Mouse (Mus musculus) adrenal gland, postnatal 4 days (tissue): ENCODE measurements around the gene Sytl2. TPM values are rescaled to one million over a fixed set of nuclear protein-coding genes. Genes with fewer than 3 reads are reported as not detected.

Experiments used
- DNase-seq, 2 experiments: peaks; one replicate each; pipeline ENCODE4 v3.0.0; 2021 to 2022; ENCODE audit warnings: low spot score in 2 of 2, mixed read lengths in 2 of 2
- total RNA-seq, 2 experiments: library from RNA; stranded (reverse); gene quantifications; 2 replicates each; pipeline ENCODE4 v1.2.3; 2021

The Sytl2 gene
- total RNA-seq, 2 experiments from 2014 or later: 9.1 to 17.2 TPM

DNA sequence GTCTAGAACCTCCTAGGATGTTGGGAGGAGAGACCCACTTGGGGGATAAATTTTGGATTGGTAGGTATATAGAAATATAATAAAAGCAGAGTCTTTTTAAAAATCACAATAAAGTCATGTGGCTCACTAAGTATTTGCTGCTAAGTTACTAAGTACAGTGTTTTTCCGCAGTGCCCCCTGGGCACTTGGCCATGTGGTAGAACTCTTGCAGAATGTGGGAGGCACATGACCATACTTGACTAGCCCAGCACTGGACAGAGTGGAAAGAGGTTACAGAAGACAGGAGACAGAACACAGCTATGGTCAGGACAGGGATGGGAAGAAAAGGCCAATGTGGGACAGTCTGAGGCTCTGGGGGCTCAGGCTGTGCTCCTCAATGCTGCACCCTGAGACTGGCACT, 4.9 kb downstream of the Sytl2 start:
- DNase-seq: no peak

DNA sequence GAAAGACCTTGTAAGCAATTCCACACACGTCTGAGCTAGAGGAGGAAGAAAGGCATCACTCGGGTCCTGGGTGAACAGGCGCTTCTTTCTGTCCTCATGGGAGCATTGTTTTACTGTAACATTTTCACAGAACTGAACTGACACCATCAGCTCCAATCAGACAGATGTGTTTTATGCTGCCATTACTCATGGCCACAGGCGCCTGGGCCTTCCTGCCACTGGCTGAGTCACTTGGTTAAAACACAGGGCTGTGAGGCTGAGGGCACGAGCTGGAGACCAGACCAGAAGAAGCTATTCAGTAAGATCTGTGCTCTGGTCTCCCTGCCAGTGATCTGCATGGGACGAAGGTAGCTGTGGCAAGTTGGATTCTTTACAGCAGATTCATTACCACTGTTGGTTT, 6.0 kb downstream of the Sytl2 start:
- no peak for DNase-seq

DNA sequence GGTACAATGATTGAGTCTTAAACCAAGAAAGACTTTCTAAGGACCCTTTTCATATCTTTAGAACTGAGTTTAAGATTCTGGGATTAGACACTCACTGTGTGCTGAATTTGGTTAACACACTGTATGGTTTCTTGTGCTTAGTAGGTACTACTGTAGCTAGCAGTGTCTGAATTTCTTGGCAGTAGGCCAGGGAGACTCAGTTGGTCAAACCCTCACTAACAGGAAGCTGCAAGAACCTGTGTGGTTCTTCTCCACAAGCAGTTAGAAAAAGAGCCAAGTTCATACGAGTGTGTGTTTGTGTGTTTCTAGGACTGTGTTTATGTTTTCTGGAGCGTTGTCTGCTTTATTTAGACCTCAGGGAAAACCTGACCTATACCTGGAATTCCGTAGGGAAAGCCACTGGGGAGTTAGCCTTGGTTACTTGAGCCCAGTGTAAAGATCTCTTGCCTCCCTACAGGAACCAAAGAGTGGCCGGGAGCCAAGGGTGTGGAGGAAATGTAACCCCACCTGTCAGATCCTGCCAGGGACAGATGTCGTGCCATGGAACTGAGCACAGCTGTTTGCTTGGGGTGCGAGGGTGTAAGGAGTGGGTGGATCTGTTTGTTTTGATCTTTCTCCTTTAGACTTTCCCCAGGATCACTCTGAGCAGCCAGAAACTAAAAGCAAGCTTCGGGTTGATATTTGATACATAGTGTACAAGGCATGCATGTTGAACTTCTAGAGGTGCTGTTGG, 10.3 kb downstream of the Sytl2 start:
- no peak for DNase-seq

DNA sequence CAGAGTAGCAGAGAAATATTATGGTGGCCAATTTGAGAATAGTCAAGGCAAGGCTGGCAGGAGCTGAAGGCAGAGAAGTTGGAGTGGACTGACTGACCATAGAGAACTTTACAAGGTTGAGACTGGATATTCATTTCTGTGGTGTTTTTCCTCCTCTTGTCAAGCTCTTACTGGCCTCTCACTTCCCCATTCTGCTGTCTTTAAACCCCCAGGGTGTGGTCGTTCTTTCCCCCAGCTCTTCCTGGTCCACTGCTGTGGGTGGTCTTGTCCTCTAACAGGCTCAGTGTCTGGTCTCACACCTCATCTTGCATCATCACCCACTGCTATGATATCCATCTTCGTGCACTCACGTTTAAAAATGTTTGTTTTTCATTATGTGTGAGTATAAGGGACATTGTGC, 11.4 kb downstream of the Sytl2 start:
- DNase-seq: no peak

DNA sequence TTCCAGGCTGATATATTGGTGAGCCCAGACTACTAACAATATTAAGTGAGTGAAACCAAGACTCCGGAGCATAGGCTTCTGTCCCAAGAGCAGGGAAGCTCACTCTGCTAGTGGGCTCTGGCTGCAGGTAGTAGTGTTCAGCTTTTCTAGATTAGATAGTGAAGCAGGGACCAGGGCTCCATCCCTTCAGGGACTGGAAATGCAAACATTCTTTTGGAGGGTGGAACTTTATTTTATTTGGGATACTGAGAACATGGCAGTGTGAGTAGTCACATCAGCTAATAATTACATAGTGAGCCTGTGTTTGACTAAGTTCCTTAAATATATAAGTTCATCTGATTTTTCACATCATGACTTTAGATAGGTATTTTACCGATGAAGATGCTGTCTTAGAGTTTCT, 14.8 kb downstream of the Sytl2 start:
- no peak for DNase-seq

DNA sequence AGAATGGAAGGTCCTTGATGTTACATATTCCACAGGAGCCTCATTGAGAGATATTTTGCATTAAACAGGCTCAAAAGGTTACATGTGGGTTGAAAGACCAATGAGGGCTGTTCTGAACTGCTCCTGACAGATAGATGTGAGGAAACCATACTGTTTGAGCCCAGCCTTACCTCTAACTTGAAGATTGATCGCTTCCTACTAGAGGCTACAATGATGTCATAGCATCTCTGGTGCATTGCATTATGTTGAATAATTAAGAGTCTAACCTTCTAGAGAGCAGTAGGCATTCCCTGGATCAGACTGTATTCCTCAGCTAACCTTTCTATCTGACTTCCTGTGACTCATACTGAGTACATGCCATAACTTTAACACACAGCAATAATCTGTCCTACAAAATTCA, 17.4 kb downstream of the Sytl2 start:
- DNase-seq: no peak

DNA sequence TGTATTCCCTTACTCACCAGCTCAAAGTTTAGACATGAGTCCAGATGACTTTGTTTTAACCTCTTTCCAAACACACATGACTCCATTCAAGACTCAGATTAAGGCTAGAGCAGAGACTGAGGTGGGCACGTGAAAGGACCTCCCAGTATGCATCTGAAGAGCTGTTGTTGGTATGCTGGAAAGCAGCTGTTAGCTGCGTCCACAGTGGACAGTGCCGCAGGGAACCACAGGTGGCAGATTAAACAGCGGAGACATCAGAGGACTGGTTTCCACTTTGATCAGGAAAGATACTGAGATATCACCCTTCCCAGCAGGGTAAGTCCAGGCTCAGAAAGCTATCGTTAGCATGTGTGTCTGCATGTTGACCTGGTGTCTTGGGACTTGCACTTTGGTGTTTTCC, 18.1 kb downstream of the Sytl2 start:
- DNase-seq: no peak

DNA sequence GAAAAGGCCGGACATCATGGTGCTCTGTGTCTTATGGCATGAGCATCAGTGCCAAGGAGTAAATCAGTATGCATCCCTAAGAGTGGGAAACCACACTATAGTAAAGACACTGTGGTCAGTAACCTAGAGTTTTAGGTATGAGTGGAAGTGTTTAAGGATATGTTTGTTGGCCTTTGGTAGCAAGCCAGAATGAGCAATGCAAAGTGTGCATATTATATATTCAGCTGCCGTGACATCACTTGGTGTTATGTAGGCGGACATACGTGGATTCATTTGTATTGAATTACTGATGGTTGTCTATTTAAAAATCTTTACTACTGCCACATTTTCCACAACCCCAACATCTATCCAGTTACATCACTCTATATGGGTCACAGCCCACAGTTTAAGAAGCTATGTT, 23.1 kb downstream of the Sytl2 start:
- no peak for DNase-seq

DNA sequence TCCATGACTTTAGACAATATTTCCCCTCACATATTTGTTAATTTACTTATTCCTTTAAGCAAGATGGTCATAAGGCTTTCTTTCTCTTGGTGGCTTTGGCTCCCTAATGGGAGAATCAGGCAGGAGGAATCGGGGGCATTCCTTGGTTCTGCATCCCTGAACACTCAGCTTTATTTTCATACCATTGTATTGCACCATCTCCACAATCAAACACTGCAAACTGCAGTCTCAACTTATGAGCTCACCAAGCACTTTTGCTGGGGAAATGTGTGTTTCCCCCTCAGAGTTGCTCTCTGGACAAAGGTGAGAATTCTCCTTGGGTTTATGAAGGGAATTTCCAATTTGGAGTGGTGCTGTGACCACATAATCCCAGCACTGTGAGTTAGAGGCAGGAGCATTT, 28.1 kb downstream of the Sytl2 start:
- DNase-seq: no peak

DNA sequence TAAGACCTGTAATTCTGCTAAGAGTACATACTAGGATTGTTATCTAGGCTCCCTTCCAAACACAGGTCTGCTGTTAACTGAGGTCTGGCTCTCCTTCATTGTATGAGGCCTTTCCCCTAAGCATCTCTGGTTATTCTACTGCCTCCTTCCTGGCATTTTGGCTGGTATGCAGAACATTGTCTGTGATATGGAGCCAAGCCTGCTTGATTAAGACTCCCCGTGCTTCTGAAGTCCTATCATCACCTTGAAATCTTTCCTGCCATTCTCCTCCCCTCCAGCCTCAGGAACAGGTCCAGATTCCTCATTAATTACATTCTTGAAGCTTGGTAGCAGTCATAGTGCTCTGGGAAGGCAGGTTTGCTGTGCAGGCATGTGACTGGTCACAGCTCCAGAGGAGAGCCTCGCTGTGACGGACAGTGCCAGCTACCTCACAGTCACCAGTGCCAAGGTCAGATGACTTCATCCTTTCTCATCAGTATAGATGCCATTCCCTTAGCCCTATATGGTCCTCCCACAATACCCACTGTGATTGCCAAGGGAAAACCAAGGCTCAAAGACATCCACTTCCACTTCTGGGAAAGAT, 30.5 kb downstream of the Sytl2 start:
- no peak for DNase-seq

DNA sequence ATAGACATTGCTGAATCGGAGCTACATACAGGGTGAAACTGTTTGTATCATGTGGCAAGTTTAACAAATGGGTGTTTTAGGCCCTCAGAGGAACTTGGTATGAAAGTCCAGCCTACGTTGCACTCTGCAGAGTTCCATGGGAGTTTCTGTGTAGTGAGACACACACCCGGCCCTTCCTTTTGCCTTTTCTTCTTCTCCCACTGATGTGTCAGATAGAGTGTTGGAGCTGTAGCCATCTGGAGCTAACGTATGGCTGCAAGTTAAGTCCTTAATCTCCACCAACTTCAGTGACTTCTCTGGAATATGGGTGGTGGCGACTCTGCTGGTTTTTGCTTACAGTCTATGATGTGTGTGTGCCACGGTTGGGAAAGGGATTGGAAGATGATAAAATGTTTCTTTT, 32.3 kb downstream of the Sytl2 start:
- DNase-seq: no peak

DNA sequence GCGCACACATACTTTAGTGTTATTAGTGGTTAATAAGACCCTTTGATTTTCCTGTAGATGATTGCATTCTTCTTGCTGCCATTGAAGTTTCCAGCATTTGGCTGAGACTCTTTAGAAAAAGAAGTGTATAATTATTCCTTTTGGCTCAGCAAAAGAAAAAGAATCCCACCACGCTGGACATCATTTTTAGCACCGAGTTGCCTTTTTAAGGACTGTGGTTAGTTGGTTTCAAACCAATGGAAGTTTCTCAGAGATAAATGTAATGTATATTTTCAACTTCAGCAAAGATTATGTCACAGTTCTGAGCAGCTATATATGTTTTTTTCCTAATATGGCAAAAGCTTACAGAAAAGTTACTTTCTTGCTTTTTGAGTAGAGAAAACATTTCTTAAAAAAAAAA, 32.8 kb downstream of the Sytl2 start:
- no peak for DNase-seq

DNA sequence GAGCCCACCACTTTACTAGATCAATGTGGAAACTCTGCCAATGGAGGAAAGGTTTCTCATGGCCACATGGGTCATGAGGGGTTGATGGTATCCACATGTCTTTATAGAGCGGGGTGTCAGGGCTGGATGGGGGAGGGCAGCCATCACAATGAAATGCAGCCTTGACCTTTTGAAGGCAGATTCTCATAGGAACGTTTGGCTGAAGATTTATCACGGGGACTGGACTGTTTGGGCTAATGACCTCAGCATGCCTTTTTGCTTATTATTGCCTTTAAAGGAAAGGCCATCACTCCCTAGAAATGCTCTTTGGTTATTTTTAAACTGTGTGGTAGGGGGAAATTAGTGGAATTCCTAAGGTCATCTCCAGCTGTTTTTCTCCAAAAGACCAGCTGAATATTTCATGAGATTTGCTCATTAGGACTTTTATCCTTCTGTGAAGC, 33.7 kb downstream of the Sytl2 start:
- DNase-seq: no peak

DNA sequence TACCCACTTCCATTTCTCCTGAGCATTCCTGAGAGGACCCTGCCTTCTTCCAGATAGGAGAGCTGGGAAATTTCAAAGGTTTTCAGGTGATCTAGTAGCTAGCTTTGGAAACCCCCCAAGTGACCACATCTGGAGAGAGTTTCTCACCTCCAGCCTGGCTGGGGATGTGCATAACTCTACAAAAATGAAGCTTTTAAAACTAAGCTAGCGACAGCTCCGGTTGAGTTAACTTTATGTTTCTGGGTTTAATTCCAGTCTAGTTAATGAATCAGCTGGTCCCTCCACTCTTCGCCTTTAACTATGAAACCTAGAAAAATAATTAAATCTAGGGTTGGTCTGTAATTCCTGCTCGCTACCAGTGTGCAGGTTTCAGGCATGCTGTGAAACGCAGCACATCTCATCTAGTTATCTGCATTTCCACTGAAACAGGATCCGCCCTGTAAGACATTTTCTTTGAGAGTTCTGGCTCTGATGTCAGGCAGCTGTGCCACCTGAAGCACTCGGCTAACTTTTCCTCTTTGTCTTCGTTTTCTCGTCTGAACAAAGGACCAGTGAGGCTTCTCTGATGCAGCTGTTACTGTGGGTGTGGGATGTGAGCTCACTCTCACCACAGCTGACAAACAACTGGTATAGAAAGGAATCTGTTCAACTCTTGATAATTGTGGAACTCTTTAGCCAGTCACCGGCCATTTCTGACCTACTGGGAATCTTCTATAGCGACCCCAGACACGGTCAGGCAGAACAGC, 39.3 kb downstream of the Sytl2 start:
- no peak for DNase-seq

DNA sequence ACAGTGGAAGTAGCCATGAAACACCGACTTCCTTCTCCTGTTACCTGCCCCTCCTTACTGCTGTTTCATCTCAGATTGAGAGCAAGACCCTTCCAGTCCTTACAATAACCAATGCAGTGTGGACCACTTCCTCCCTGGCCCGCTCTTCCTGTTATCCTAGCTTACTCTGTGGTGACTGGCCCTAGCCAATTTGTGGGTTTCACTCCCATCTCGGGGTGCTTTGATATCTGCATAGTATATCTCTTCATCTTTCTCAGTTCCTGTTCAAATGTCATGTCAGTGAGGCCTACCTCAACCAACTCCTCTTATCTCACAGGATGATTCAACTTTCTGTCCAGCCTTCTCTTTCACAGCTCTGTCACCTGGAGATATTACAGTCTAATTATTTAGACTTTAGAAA, 42.9 kb downstream of the Sytl2 start:
- no peak for DNase-seq

DNA sequence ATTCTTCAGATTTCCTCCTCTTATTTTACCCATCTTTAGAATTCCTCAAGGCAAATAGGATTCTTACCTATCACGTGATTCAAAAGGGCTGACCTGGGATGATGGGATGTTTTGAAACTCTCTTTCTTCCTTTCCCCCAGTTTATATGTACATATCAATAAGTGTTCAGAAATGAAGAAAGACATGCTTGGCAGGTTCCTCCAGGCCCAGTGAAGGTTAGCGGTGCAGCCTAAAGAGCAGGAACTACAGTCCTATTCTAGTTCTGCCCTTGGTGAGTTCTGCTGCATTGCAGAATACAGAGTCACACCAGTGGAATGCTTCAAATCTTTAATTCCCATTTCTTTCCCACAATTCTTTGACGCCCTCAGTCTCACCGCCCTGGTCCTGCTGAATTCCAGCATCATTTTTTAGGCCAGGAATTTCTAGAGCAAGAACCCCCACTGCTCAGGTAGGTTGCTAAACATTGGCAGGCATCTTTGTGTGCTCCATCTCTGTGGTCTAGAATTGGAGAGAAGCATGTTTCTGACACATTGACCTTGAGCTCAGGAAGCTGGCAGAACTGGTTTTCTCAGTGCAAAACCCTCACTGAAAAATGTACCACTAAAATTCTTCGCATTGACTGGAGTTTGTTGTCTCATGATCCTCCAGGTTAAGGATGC, 45.9 kb downstream of the Sytl2 start:
- no peak for DNase-seq

DNA sequence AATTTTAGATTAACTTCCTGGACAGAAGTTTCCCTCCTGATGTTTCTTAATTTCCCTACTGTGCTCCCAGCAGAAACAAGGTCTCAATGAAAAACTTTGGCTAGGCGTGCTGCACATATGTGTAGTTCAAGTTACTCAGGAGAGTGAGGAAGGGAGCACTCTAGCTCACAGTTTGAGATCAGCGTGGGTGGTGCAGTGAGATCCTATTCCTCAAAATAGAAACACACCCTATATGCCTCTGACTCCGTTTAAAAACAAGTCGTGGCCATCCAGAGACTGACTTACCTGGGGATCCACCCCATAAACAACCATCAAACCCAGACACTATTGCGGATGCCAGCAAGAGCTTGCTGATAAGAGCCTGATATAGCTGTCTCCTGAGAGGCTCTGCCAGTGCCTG, 47.0 kb downstream of the Sytl2 start:
- no peak for DNase-seq

DNA sequence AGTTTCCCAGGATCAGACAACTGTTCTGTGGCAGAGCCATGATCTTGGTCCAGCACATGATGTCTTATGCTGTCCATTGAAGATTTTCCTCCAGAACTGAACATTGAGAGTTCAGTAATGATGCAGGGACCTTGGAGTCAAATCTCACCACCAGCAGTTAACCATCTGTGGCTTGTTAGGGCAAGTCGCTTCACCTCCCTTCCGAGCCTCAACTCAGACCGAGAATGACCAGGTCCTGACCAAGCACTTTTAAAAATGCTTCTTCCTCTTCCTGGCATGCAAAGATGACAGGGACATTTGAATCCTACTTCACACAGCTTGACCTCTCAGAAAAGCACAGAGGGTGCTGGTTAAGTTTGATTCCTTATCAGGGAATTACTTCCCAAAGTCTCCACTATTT, 50.1 kb downstream of the Sytl2 start:
- no peak for DNase-seq

DNA sequence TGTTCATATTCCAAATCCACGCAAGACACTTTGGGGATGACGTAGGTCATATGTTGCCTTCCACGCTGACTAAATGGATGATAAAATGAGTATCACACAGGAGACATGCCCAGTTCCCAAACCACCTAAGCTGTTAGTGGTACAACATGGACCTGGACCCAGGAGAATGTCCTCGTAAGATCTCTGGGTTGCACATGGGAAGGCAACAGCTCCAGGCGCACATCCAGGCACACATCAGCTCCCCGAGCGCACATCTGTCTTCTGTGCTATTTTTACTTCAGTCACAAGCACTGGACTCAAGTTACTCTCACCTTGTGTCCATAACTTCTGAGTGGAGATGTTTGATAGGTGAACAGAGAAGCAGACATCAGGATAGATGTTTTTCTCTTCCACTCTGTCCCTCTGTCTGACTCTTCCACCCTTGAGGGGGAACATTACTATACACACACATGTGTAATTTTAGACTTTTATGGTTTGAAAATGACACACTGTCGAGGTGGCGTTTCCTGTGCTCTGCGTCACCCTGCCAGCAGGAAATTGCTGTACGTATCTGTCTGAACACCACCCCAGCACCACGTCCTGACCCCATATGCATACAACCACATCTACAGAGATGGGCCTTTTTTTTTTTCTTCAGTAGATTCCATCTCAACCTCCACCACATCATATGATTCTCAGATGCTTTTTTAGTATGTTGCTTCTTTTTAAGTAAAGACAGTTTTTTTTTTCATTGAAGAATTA, 51.6 kb downstream of the Sytl2 start:
- no peak for DNase-seq

DNA sequence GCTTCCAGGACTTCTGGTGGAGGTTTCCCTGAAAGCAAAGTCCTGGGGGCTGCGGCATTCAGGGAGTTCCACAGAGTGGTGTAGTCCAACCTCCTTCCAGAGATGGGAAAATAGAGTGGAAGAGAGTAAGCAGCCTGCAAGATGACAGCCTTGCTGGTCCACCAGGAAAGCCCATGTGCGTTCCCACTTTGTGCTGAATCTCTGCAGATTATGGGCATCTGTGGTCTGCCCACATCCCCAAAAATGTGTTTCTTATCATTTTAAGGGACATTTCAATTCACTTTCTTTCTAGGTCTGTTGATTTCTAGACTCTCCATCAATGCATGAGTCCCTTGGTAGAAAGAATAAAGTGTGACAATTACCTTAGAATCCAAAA, 52.2 kb downstream of the Sytl2 start:
- no peak for DNase-seq

DNA sequence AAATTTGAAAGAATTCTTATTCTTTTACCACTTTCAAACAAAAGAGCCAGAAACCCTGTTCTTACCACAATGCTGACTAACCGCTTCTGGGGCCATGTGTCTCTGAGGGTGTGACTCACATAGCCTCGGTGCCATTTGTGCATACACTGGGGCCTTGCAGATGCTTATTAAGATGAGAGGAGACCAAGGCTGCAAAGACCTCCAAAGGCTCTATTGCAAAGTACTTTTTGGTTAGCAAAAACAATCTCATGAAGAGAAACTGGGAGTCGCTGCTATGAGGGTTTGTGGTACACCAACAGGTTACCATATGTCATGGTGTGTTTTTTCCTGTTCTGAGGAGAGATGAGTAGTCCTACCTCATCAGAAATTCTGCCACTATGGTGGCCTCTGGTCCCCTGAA, 53.4 kb downstream of the Sytl2 start:
- no peak for DNase-seq
